Mouse (Mus musculus) frontal cortex, postnatal 25 days (tissue): ENCODE results near the gene Adprh.

Experiments used
- DNase-seq, 2 experiments: peaks; one replicate each; pipeline ENCODE4 v3.0.0; 2022; ENCODE audit warnings: low spot score in 2 of 2

Gene Adprh

DNA sequence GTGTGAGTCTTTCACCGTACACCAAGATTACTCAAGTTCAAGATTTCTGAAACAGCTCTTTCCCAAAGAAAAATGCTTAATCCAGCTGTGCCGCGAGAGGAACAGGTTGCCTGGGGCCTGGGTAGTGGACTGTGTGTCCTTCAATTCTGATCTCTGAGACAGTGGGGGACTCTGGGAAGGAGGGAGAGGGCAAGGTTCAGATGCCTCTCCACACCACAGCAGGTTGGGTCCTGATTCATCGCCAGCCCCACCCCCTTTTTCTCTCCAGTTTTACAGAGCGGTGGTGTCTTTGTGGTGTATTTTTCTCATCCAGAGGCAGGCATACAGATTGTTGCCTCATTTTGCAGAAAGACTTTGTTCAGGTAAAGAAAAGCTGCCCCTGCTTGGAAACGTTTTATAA is 54.2 kb downstream of the Adprh start:
- DNase-seq = no peak

DNA sequence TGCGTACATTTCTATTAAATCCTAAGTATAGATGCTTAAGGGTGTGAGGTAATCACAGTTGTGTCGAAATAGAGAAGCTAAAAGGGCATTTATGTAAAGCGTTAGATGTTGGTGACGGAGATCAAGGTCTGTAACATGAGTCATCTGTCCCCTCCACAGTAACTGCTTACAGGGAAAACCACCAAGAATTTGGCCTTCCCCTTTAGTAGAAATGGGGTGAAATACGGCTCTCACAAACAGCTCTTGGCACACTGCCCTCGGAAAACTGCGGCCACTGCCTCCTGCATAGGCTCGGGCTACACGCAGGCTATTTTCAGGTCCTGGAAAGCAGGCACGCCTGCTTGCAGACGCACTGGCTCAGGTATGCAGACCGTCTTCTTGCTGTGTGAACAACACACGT is 56.3 kb downstream of the Adprh start:
- DNase-seq = no peak

DNA sequence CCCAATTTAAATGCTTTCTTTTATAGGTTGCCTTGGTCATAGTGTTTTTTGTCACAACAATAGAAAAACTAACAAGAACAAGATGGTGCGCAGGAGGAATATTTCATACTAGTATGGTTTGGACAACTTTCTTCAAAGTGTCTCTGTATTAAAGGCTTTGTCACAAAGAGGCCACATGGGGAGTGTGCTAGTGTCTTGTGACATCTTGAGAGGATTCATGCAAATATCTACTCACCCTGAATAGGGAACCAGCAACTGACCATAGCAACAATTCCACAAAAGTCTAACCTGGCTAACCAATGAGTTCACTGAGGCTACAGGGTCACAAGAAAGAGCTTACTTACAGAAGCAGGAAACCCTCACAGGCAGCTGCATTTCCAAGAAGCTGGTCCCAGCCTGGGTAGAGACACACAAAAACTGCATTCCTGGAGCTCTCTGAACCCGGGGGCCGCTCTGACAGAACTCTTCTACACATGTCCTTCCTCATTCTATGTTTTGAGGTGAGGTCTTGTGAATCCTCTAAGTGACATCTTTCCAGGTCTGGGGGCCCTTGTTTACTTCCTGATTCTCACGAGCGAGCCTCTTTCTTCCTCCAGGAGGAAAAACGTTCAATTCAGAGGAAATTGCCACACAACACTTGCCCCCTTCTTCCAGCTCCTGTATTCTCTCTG is 57.3 kb downstream of the Adprh start:
- no peak for DNase-seq

DNA sequence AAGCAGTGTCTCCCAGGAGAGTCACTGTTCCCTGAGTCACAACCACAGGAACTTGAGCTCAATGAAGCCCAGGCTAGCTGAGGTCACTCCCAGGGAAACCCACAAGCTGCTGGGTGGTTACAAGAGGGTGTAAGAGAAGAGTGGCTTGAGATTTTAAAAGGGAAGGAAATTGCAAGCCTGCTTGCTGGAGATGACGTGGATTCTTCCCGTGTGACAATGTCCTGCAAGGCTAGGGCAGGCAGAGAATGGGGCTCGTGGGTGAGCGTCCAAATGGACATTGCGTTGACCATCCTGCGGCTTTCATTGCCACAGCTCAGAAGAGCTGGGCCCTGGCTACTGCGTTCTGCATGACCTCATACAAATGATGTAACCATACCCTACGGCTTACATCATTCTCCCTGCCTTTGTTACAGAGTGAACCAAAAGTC is 58.3 kb downstream of the Adprh start:
- DNase-seq = no peak
